Mouse (Mus musculus): ENCODE measurements around the gene Lzts2. TPM values are rescaled to one million over a fixed set of nuclear protein-coding genes. Genes with fewer than 3 reads are reported as not detected.
A peak's percentile ranks its signal among the peaks of the same experiment; 100 is the strongest.

Lzts2 gene
- polyA plus RNA-seq, 1 experiment from 2014 or later: 26.2 TPM

DNA sequence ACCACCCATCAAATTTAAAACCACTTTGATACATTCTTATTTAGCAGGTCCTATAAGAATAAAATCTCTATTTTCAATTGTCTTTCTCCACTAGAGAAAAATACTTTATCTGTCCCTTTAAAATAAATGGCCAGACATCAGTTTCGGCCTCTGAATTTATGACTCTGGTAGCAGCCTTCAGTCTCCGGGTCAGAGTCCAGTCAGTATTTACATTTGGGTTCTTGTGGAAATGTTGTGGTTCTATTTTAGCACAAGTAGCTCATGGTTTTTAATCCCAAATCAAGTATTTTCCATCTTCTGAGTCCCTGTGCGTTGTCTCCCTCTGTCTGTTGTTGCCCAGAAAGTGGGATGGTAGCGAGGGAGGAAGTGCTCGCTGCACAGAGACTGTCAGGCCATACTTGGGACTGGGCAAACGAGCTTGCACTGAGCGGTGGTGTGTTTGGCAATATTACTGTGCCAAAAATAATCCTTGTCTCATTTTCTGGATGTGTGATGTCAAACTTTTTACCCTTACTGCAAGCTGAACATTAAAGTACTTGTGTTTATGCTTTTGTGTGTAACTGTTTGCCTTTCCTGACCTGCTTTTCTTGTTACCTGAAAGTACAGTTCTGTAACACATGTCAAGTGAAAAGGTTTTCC lies 31.6 kb upstream of the Lzts2 start:
- Histone ChIP-seq H3K4me3 (ENCODE audit: low read depth, low read length) (no peak overlapping the region), H3K27me3 (replicated peaks; ENCODE audit: control insufficient read depth, insufficient read depth, low read length) (no peaks in the 10 kb centered on the region), H3K4me2 (replicated peaks; ENCODE audit: low read depth) (peak overlapping the region; percentile 52), H3K9me3 (ENCODE audit: control insufficient read depth) (no peaks in the 10 kb centered on the region), H3K9ac (ENCODE audit: low read depth, low read length) (no peak overlapping the region), H3K36me3 (ENCODE audit: control insufficient read depth, insufficient read depth) (peaks cover 18% of the 10 kb centered on the region), H3K27ac (ENCODE audit: low read depth, low read length) (peak overlapping the region; percentile 76), H3K4me1 (replicated peaks; ENCODE audit: control insufficient read depth, insufficient read depth, low read length) (0 out of 2 replicates have a peak, but pooled peaks cover 6% of the 10 kb centered on the region)
- WGBS: 34% methylated on average over 7 of the region's 7 CpGs
- TF ChIP-seq CTCF (IDR thresholded peaks at IDR 0.05; ENCODE audit: low read depth): no peak
- ATAC-seq: no peak

DNA sequence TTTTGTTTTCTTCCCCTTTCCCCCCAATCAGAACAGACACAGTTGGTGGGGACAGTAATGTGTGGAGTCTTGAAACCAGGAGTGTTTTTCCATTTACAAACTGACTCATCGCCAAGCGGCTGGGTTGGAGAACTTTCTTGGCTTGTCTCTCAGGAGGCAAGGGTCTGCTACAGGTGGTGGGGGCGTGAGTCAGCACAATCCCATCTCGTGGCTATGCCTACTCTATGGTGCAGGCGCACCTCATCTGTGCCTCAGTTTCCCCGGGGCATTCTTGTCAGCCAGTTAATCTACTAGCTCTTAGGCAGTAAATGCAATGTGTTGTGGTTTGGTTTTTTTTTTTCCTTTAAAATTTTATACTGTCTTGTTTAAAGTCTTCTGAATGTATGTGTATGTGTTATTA lies 30.8 kb upstream of the Lzts2 start:
- WGBS: 68% methylated on average over 6 of the region's 6 CpGs
- 0 out of 2 replicates have a peak, but pooled peaks cover 6% of the 10 kb centered on the region for H3K4me1 ChIP-seq (replicated peaks; ENCODE audit: control insufficient read depth, insufficient read depth, low read length)
- no peak overlapping the region for H3K4me2 ChIP-seq (replicated peaks; ENCODE audit: low read depth)
- no peak overlapping the region for H3K4me3 ChIP-seq (ENCODE audit: low read depth, low read length)
- H3K27me3 ChIP-seq (replicated peaks; ENCODE audit: control insufficient read depth, insufficient read depth, low read length): no peaks in the 10 kb centered on the region
- TF ChIP-seq CTCF (IDR thresholded peaks at IDR 0.05; ENCODE audit: low read depth): no peak
- no peaks in the 10 kb centered on the region for H3K9me3 ChIP-seq (ENCODE audit: control insufficient read depth)
- H3K36me3 ChIP-seq (ENCODE audit: control insufficient read depth, insufficient read depth): peaks cover 11% of the 10 kb centered on the region
- no peak overlapping the region for H3K9ac ChIP-seq (ENCODE audit: low read depth, low read length)
- peak overlapping the region; percentile 37; the same call in 1 of the 2 replicates for H3K27ac ChIP-seq (ENCODE audit: low read depth, low read length)
- ATAC-seq: no peak

DNA sequence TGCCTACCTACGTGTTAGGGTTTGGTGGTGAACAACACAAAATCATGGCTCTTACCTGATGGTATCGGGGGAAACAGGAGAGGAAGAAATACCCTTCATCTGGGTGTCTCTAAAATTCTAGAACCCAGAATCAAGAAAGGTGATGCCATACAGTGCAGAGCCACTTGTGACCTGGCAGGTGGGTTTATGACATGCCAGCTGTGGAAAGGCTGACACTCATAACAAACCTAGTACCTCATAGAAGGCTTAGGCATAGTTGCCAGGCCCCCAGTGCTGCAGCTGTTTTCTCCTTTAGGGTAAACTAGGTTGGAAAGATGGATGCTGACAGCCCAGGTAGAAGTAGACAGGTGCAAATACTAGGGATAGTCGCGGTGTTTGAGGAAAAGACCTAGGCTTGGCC lies 29.8 kb upstream of the Lzts2 start:
- H3K27me3 ChIP-seq (replicated peaks; ENCODE audit: control insufficient read depth, insufficient read depth, low read length): no peaks in the 10 kb centered on the region
- no peak overlapping the region for H3K4me2 ChIP-seq (replicated peaks; ENCODE audit: low read depth)
- no peak overlapping the region for H3K9ac ChIP-seq (ENCODE audit: low read depth, low read length)
- peaks cover 5% of the 10 kb centered on the region for H3K36me3 ChIP-seq (ENCODE audit: control insufficient read depth, insufficient read depth)
- WGBS: 77% methylated on average over 4 of the region's 4 CpGs
- TF ChIP-seq CTCF (IDR thresholded peaks at IDR 0.05; ENCODE audit: low read depth): no peak
- H3K4me3 ChIP-seq (ENCODE audit: low read depth, low read length): no peak overlapping the region
- ATAC-seq: no peak
- 0 out of 2 replicates have a peak, but pooled peaks cover 12% of the 10 kb centered on the region for H3K4me1 ChIP-seq (replicated peaks; ENCODE audit: control insufficient read depth, insufficient read depth, low read length)
- peak overlapping the region; percentile 66 for H3K27ac ChIP-seq (ENCODE audit: low read depth, low read length)
- H3K9me3 ChIP-seq (ENCODE audit: control insufficient read depth): no peaks in the 10 kb centered on the region

DNA sequence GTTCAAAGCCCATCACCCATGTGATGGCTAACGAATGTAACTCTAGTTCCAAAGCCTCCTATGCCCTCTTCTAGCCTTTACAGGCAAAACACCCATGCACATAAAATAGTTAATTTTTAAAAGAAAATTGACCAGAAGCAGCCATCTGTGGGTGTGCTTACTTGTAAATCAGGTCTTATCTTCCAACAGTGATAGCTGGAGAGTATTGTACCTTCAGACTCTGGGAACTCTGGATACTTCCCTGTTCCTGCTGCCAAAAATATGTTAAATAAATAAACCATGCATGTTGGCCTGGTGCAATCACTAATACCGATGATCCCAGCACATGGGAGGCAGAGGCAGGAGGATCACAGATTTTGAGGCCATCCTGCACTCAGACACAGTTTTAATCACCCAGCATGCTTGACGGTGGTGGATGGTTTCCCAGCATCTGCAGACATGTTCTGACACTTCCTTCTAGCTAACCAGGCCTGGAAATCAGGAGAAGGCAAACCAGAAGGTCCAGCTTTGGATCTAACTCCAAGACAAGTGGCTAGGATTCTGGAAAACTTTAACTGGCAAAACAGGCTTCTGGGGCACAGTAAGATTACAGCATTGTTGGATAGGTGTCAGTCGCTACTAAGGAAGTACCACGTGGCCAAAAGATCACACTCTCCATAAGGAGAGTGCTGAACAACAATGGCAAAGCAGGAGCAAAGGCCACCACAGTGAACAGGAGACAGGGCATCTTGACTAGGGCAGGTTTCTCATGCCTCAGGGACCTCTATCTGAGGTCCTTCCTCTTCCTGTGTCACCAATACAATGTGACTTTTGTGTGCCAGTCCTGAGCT lies 28.8 kb upstream of the Lzts2 start:
- Histone ChIP-seq H3K36me3 (ENCODE audit: control insufficient read depth, insufficient read depth) (peaks cover 5% of the 10 kb centered on the region), H3K9ac (ENCODE audit: low read depth, low read length) (no peak overlapping the region), H3K4me1 (replicated peaks; ENCODE audit: control insufficient read depth, insufficient read depth, low read length) (0 out of 2 replicates have a peak, but pooled peaks cover 12% of the 10 kb centered on the region), H3K9me3 (ENCODE audit: control insufficient read depth) (no peaks in the 10 kb centered on the region), H3K27ac (ENCODE audit: low read depth, low read length) (peak overlapping the region; percentile 66; the same call in 1 of the 2 replicates), H3K4me2 (replicated peaks; ENCODE audit: low read depth) (no peak overlapping the region), H3K4me3 (ENCODE audit: low read depth, low read length) (no peak overlapping the region), H3K27me3 (replicated peaks; ENCODE audit: control insufficient read depth, insufficient read depth, low read length) (no peaks in the 10 kb centered on the region)
- no peak for TF ChIP-seq CTCF (IDR thresholded peaks at IDR 0.05; ENCODE audit: low read depth)
- 21% methylated on average over 5 of the region's 5 CpGs for WGBS
- ATAC-seq: peak; percentile 71

DNA sequence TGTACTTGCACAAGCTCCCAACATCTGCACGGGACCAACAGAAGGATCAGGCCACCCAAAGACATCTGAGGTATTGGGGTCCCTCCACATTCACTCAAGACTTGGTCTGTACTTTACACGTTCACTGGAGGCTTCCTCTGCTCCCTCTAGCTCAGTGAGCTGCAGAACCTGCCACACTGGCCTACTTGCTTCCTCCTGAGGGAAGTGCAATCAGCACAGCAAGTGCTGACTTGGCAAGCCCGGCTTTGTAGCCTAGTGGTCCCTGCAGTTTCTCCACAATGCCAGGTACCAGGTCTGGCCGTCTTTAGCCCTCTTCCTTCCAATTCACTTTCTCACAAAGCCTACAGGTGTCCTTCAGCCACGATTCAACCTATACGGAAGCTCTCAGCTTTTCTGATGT lies 27.2 kb upstream of the Lzts2 start:
- WGBS: 58% methylated on average over 6 of the region's 6 CpGs
- TF ChIP-seq CTCF (IDR thresholded peaks at IDR 0.05; ENCODE audit: low read depth): no peak
- peak overlapping the region; percentile 15; the same call in 1 of the 2 replicates for H3K27ac ChIP-seq (ENCODE audit: low read depth, low read length)

DNA sequence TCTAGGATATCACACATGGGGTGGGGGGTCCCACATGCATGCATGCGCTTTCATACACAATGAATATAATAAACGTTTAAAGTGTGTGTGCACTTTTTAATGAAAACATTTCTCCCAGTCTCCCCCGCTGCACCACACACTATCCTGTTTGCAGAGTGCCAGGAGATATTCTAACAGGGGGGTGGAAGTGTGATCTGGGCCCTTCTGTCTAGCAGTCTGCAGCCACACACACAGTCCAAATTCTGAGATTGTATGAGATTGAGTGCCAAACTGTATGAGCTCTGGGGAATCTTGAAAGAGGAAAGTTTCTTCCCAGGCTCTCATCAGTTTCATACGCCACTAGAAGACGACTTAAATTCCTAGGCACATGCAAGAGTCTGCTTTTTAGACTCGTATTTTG lies 26.4 kb upstream of the Lzts2 start:
- Histone ChIP-seq H3K27ac (ENCODE audit: low read depth, low read length) (no peak overlapping the region), H3K9me3 (ENCODE audit: control insufficient read depth) (no peaks in the 10 kb centered on the region), H3K4me2 (replicated peaks; ENCODE audit: low read depth) (no peak overlapping the region), H3K4me1 (replicated peaks; ENCODE audit: control insufficient read depth, insufficient read depth, low read length) (0 out of 2 replicates have a peak, but pooled peaks cover 18% of the 10 kb centered on the region), H3K9ac (ENCODE audit: low read depth, low read length) (no peak overlapping the region), H3K4me3 (ENCODE audit: low read depth, low read length) (no peak overlapping the region), H3K27me3 (replicated peaks; ENCODE audit: control insufficient read depth, insufficient read depth, low read length) (no peaks in the 10 kb centered on the region), H3K36me3 (ENCODE audit: control insufficient read depth, insufficient read depth) (peaks cover 8% of the 10 kb centered on the region; the same call in 1 of the 2 replicates)
- no peak for ATAC-seq
- TF ChIP-seq CTCF (IDR thresholded peaks at IDR 0.05; ENCODE audit: low read depth): no peak
- 62% methylated on average over 6 of the region's 6 CpGs for WGBS

More for the DNA sequence above, 27.2 kb upstream of the Lzts2 start:
- ATAC-seq: no peak
- 0 out of 2 replicates have a peak, but pooled peaks cover 12% of the 10 kb centered on the region for H3K4me1 ChIP-seq (replicated peaks; ENCODE audit: control insufficient read depth, insufficient read depth, low read length)
- H3K9ac ChIP-seq (ENCODE audit: low read depth, low read length): no peak overlapping the region
- no peak overlapping the region; the same call in 1 of the 2 replicates for H3K4me2 ChIP-seq (replicated peaks; ENCODE audit: low read depth)
- H3K4me3 ChIP-seq (ENCODE audit: low read depth, low read length): no peak overlapping the region
- no peaks in the 10 kb centered on the region for H3K27me3 ChIP-seq (replicated peaks; ENCODE audit: control insufficient read depth, insufficient read depth, low read length)
- no peaks in the 10 kb centered on the region for H3K36me3 ChIP-seq (ENCODE audit: control insufficient read depth, insufficient read depth)
- no peaks in the 10 kb centered on the region for H3K9me3 ChIP-seq (ENCODE audit: control insufficient read depth)
